In genomic region chr14:55899701-55900413, GRCm38 (mm10) we compare ENCODE assay signal across 8 mouse cellular contexts. TPM values are rescaled to one million over a fixed set of nuclear protein-coding genes. Genes with fewer than 3 reads are reported as not detected.
A peak's percentile ranks its signal among the peaks of the same experiment; 100 is the strongest.
DNase-seq lines count a peak whose midpoint lies in the region; ATAC-seq and TF ChIP-seq lines count a peak whose summit lies in the region.

Gene Sdr39u1, minus strand, starts transcription at chr14:55900293.

- peak; percentile 94 for DNase-seq in ES-CJ7 (ENCODE audit: low read depth, low spot score)
- peak; percentile 94 for DNase-seq in cerebellum, adult 9-10 months
- peak; percentile 83 to 89 for DNase-seq in frontal cortex, adult 2 months (ENCODE audit: extremely low spot score in 1 of 2, low spot score in 1 of 2)
- peak; percentile 83 to 87 for DNase-seq in layer of hippocampus, adult 8-10 months (ENCODE audit: low spot score in 2 of 2)
- DNase-seq in lung, adult 2 months: peak; percentile 78

- H3K4me1 ChIP-seq in lung, adult 2 months (ENCODE audit: control insufficient read depth, insufficient read depth, low read length): peaks cover 4% of the 10 kb centered on the region
- H3K4me1 ChIP-seq in neural tube, embryonic 15.5 days: peaks cover 22% of the 10 kb centered on the region
- H3K4me1 ChIP-seq in testis, adult 2 months (ENCODE audit: control insufficient read depth, insufficient read depth, low read length): peaks cover 16% of the 10 kb centered on the region

- no peaks in the 10 kb centered on the region for H3K27me3 ChIP-seq in neural tube, embryonic 15.5 days (replicated peaks)
- no peaks in the 10 kb centered on the region for H3K27me3 ChIP-seq in testis, adult 2 months (ENCODE audit: control insufficient read depth, insufficient read depth, low read length)

- peak within 1 kb of the TSS; percentile 77 for H3K9ac ChIP-seq in neural tube, embryonic 15.5 days (replicated peaks)

- no peak for TF ChIP-seq CTCF in lung, adult 2 months (IDR thresholded peaks at IDR 0.05; ENCODE audit: insufficient read depth, low read length)
- no peak for TF ChIP-seq CTCF in testis, adult 2 months (IDR thresholded peaks at IDR 0.05; ENCODE audit: control insufficient read depth, insufficient read depth, insufficient replicate concordance, low read depth, low read length)

- H3K27ac ChIP-seq in neural tube, embryonic 15.5 days (replicated peaks): peak within 1 kb of the TSS; percentile 88
- H3K27ac ChIP-seq in testis, adult 2 months (ENCODE audit: control insufficient read depth, insufficient read depth, low read depth, low read length): peak within 1 kb of the TSS; percentile 79

- H3K4me3 ChIP-seq in lung, adult 2 months (replicated peaks; ENCODE audit: extremely low read depth, low read depth, low read length): peak within 1 kb of the TSS; percentile 73
- H3K4me3 ChIP-seq in neural tube, embryonic 15.5 days (replicated peaks): peak within 1 kb of the TSS; percentile 56
- H3K4me3 ChIP-seq in testis, adult 2 months (ENCODE audit: control insufficient read depth, low read depth, low read length): peak within 1 kb of the TSS; percentile 92

- peak; percentile 77; the same call in 1 of the 2 replicates for TF ChIP-seq POLR2A in lung, adult 2 months (IDR thresholded peaks at IDR 0.05; ENCODE audit: borderline replicate concordance, extremely low read depth, low read depth, low read length)
- TF ChIP-seq POLR2A in testis, adult 2 months (IDR thresholded peaks at IDR 0.05; ENCODE audit: control insufficient read depth, low read depth, low read length): peak; percentile 85

- H3K36me3 ChIP-seq in neural tube, embryonic 15.5 days: peaks cover 35% of the 10 kb centered on the region
- H3K36me3 ChIP-seq in testis, adult 2 months (ENCODE audit: control insufficient read depth, insufficient read depth, low read length): no peaks in the 10 kb centered on the region

- peak; percentile 93 to 95 for ATAC-seq in hematopoietic stem cell, adult 5-6 weeks (replicated peaks in 1 of 2; ENCODE audit: insufficient read depth in 1 of 2, low FRiP score in 2 of 2, low TSS enrichment in 1 of 2, low read depth in 1 of 2, poor library complexity in 2 of 2, severe bottlenecking in 2 of 2)
- peak; percentile 97 for ATAC-seq in neural tube, embryonic 15.5 days (ENCODE audit: low FRiP score)

- H3K4me2 ChIP-seq in neural tube, embryonic 15.5 days: peak within 1 kb of the TSS; percentile 86

- no peaks in the 10 kb centered on the region for H3K9me3 ChIP-seq in neural tube, embryonic 15.5 days (replicated peaks)

- 2% methylated on average over 39 of the region's 39 CpGs for WGBS in lung, adult 2 months
- WGBS in neural tube, embryonic 15.5 days: 2% methylated on average over 39 of the region's 39 CpGs

RNA-seq across cellular contexts. Expression of gene Sdr39u1, which starts in this region (rescaled TPM):
- 122 and 128 TPM in 2 replicates for polyA plus RNA-seq in frontal cortex, adult 2 months (2012; rRNA removed)
- total RNA-seq in hematopoietic stem cell, adult 5-6 weeks (2017): 10.3 and 27.3 TPM in 2 replicates
- total RNA-seq in layer of hippocampus, adult 8-10 months (2022): 10 to 100 TPM; 66.0 to 86.3 (median 78.8) TPM
- polyA plus RNA-seq in lung, adult 2 months (2012; rRNA removed): 37.6 and 51.9 TPM in 2 replicates
- polyA plus RNA-seq in neural tube, embryonic 15.5 days (2015; fragmentation: Nextera tagmentation; extraction: Ambion mirVana): 148 and 166 TPM in 2 replicates
- polyA plus RNA-seq in testis, adult 2 months (2012; rRNA removed): 50.7 and 55.1 TPM in 2 replicates

Comparison
In these comparisons a context has a peak if more than half of its experiments do, and no peak if none do; other contexts are left out.
1. Peak in every context shown above with its lines: DNase-seq, ATAC-seq, H3K4me3 ChIP-seq and H3K27ac ChIP-seq.